Mouse (Mus musculus) layer of hippocampus, adult 11-12 months (tissue): ENCODE measurements around the gene Hint1.
A peak's percentile ranks its signal among the peaks of the same experiment; 100 is the strongest.
"Not testable (repeated sequence)": the region's sequence is repeated elsewhere in the genome, so short reads cannot be mapped to it uniquely, and the experiment has no call there.

Source experiments
- DNase-seq: peaks from one replicate; pipeline ENCODE4 v3.0.0; 2022; ENCODE audit warnings: low spot score

Gene Hint1

DNA sequence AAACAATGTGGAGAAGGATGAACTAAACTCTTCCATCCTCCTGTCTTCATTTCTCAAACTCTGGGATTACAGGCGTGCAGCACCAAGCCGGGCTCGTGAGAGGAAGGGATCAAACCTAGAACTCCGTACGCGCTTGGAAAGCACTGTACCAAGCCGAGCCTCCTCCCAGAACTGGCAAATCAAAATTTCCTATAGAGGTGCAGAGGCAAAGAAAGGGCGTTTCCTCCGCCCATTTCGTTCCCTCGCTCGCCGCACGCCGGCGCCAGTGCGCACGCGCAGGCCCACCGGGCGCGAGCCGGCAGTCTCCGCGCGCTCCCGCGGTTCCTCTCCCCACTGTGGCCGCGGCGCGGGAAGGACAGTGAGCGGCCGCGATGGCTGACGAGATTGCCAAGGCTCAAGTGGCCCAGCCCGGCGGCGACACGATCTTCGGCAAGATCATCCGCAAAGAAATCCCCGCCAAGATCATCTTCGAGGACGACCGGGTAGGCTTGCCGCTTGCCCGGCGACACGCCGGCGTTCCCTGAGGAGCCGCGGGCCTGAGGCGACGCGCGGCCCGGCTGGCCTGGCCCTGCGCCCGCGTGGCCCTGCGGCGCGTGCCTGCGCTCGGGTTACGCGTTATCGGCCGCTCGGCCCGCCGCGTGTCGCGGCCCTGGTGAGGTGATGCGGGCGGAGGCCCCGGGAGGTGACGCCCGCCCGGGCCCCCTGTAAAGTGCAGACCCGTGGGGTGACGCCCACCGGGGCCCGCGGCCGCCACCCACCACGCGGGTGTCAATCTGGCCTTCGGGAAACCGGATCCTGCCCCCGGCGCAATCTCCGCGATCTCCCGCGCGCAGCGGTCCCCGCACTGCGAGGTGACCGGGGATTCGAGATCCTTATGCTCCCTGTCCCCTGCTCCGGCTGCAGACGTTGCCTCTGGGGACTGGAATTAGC, at the start of gene Hint1:
TSS of gene Hint1 (plus strand) at position 265 of the 930 bp plus-strand sequence.
- DNase-seq = peak; percentile 92

- DNase-seq = no peak
Observed at GRCm38 (mm10) chr11:54817449-54817848, 48.7 kb upstream of the Hint1 start.

DNA sequence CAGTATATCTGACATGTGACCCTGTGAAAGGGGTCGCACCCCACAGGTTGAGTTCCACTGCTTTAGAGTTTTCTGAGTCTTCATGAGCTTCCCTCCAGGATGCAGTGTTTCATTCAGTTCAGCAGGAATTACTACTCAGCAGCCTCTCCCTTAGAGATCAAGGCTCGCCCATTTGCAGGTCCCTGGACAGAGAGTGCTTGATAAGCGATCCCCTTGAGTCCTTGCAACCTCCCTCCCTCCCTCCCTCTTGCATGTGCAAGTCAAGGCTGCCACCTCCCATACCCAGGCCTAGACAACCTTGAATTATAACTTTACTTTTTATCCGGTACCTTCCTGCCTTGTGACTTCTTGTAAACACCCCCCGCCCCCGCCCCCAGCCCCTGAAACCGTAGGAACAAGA, 46.7 kb upstream of the Hint1 start:
- DNase-seq = no peak

GRCm38 (mm10) chr11:54823467-54823866, 42.7 kb upstream of the Hint1 start:
- DNase-seq = no peak

- no peak for DNase-seq
Observed at GRCm38 (mm10) chr11:54825774-54826173, 40.4 kb upstream of the Hint1 start.

- DNase-seq = no peak
Observed at GRCm38 (mm10) chr11:54826819-54827218, 39.4 kb upstream of the Hint1 start.

DNA sequence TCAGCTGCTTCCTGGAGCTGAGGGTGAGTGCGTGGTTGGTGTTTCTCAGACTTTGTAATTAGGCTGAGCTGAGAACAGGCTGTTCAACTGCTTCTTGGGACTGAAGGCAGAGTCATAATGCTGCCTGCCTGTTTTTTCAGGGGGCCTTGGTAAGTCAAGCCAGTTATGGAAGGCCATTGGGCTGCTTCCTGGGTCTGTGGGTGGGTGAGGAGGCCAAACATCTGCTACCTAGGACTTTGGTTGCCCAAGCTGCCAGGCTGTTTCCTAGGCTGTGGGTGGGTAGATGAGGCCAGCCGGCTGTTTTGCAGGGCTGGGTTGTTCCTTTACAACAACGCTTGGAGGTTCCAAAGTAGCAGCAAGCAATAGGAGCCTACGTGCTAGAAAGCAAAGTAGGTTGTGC, 32.4 kb upstream of the Hint1 start:
- peak; percentile 80 for DNase-seq

GRCm38 (mm10) chr11:54834596-54834995, 31.6 kb upstream of the Hint1 start:
- no peak for DNase-seq

DNA sequence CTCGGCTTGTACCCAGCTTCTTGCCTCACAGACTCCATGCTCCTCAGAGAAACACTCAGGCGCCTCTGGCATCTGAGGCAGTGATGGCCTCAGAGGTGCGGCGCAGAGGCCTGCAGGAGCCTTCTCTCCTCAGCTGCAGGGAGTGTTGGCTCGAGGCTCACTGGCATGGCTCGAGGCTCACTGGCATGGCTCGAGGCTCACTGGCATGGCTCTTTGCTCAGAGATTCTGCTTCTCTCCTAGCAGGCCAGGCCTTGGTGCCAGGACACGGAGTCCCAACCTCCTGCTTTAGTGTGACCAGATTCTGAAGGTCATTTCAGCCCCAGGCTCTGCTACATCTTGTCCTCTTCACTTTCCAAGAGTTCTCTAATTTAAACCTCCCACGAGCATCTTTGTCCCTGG, 30.1 kb upstream of the Hint1 start:
- DNase-seq = peak; percentile 44

GRCm38 (mm10) chr11:54839696-54840095, 26.5 kb upstream of the Hint1 start:
- no peak for DNase-seq

DNA sequence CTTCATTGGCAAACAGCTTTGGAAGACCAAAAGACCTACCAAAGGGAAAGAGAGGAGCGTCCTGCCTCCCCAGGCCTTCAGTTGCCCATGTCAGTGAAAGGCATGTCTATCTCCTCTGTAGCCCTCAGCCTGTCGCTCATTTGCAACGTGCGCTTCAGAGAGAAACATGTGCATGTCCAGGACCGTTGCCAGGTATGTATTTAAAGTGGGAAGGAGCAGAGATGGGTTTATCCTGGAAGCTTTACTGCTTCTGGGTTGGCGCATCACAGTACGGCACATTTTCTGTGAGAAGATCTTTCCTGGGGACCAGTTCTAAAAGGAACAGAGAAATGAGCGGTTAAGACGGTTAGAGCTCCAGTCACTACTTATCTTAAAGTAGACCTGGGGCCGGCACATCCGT, 25.3 kb upstream of the Hint1 start:
- no peak for DNase-seq

- DNase-seq = no peak
Observed at GRCm38 (mm10) chr11:54844424-54844823, 21.8 kb upstream of the Hint1 start.

DNA sequence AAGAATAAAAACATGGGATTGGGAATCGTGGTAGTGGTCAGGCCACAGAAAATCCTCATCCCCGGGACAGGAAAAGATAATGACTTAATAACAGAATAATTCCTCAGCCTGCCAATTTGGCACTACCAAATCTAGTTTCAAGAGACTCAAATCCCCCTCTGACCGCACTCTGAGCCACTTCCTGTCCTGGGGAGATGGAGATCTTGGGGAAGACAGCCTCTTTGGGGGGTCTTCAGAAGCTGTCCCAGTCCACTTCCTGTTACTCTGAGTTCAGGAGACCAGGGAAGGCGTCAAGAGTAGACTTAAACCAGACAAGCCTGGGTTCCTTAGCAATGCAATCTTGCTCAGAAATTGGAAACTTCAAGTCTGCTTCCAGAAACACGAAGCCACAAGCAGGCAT, 21.2 kb upstream of the Hint1 start:
- DNase-seq = no peak

DNA sequence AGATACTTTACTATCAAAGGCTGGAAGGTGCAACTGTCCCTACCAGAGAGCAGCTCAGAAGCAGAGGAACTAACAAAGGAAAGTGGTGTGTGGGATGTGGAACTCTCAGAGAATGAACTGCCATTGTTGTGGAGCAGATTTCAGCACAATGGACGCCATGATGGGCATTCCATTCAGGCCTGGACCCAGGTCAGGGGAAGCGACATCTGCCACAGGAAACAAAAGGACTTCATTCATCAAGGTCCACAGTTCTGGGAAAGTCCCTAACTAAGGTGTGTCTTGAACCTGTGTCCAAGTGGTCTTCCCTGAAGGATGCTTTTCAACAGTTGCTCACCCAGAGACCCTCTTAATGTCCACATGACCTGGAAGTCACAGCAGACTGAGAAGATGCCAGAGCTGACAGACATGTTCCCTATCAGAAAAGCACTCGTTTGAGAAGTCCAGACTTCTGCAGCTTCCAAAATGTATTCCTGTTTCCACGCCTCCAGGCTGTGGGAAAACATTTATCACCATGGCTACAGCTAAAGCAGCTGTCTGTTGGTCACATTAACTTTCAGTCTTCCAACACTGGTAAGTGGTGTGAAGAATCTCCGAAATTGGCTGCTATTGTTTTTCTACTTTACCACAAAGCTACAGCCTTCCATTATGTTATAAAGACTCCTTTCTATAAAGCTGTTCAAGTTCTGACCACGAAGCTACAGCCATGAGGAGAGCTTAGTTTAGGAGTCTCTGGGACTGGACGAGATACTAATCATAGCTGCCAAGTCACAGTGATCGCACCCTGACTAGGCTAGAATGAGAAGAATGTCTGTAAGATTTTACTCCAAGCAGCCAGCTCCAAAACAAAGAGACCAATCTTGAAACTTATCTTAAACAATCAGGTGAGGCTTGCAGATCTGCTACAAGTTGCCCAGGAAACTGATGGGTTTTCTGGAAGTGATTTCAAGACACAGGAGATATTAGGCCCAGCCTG, 20.4 kb upstream of the Hint1 start:
- DNase-seq = no peak

DNA sequence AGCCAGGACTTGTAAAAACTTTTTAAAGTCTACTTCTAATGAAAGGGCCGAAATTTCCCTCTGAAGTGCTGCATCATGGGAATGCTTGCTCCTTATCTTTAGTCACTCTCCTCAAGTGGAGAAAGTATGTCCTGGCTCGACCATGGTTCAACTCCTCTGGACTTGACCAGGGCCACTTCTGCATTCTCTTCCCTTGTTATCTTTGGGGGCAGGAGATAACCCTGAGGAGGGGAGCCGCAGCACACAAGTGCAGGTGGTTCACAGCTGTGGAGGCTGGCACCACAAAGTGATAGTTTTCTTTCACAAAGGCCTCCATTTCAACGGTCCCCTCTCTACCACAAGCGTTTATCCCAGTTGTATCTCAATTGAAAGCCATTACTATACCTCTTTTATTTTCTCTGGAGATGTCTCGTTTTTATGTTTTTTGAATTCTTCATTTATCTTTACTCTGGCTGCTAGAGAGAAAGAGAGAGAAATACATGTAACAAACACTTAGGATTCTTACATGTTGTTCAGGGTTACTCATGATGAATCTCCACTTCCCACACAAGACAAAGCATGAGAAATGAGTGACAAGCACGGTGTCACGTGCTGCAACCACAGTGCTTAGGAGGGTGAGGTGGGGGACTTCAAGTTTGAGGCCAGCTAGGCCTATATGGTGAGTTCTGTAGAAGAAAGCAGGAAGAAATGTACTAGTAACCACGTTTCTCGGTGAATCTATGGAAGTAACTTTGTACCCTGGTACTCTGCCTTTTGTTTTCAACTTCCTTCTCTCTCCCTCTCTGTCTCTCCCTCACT, 16.0 kb upstream of the Hint1 start:
- DNase-seq = no peak

- no peak for DNase-seq
Observed at GRCm38 (mm10) chr11:54851656-54852055, 14.5 kb upstream of the Hint1 start.

DNA sequence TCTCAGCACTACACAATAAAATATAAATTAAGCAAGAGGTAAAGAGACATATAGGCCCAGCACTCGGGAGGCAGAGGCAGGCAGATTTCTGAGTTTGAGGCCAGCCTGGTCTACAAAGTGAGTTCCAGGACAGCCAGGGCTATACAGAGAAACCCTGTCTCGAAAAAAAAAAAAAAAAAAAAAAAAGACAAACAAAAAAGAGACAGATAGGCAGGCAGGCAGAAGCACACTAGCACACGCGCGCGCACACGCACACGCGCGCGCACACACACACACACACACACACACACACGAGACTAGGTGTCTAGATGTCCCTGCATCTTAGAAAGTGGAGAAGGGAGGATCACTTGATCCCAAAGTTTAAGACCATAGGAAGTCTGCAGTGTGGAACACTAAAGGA, 7.3 kb upstream of the Hint1 start:
- not testable (repeated sequence) for DNase-seq

- DNase-seq = no peak
Observed at GRCm38 (mm10) chr11:54859322-54860165, 6.6 kb upstream of the Hint1 start.

DNA sequence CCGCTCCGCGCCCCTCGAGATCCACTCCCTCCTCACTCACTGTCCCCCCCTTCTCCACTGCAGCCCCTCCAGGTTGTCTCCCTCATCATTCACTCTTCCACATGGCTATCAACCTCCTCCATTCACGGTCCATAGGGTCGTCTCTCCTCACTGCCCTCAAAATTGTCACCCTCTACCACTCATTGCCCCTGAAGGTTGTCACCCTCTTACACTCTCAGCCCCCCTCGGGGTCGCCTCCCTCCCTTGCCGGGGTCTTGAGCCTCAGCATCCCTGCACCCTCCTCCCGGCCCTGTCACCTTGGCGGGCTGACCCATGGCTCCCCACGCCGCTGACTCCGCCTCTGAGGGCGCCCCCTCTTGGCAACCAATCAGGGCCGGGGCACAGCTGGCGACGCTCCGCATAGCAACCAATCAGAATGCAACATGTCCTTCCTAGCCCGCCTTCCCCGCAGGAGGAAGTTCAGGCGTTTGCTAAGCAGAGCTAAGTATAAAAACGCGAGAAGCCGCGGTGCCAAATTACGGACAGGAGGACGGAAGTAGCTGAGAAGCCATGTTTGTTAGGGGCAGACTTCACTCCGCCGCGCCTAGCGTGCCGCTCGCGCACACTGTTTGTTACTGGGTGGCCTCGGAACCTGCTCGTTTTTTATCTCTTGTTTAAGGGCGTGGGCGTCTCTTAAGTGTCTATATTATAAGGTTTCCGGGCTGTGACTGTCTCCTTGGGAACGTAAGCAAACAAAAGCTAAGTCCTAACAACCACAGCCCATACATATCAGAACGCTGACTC, 5.7 kb upstream of the Hint1 start, which contains the start of gene Lyrm7:
TSS of gene Lyrm7 (minus strand) at position 661 of the 783 bp plus-strand sequence.
- DNase-seq = peak; percentile 98
